Mouse (Mus musculus) thymus, postnatal 25 days (tissue): ENCODE data around the gene Syne1.

ENCODE experiments used
- DNase-seq: peaks from one replicate; pipeline ENCODE4 v3.0.0; 2022

The Syne1 gene

DNA sequence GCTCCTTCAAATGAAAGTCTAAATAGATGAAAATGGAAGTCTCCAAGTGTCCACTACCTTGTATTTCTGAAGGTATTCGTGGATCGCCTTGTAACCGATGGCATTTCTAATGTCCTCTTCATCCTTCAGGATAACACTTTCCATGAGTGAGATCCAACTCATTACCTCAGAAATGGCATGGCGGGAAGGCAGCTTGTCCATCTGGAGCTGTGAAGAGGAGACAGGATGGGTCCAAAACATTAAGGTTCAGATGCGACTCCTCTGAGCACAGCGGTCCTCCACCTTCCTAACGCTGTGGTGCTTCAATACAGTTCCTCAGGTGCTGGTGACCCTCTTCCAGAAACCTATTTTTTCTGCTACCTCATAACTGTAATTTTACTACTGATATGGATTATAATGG is 426.5 kb downstream of the Syne1 start:
- DNase-seq: no peak

DNA sequence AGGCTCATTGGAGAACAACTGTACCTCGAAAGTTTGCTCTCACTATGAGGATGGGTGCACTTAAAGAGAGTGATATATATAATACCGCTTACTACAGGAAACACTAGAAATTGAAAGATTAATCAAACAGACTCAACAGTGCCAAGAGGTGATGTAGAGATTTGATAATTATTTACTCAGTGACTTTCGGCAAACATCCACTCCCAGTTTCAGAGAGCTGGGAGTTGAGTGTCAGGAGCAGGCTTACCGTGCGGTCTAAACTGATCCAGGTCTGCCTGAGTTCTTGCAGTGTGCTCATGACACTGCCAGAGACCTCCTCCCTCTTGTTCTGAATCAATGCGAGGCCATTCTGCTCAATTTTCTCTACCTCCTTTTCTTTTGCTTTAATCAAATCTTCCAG is 434.6 kb downstream of the Syne1 start:
- no peak for DNase-seq

DNA sequence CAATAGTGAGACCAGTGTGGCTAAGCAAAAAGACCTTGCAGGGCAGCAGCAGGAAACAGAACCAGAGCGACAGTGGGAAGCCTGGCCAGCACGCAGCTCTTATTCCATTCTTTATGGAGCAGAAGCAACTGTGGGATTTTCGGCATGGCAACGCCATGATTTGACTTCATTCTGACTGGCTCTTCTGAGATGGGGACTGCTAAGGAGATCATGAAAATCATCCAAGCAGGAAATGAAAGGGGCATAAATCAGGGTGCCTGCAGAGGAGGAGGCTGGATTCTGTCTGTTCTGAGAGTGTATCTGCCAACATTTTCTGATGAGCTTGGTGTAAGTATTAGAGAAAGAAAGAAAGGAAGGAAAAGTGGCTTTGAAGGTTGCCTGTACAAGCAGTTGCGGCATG is 435.1 kb downstream of the Syne1 start:
- no peak for DNase-seq

DNA sequence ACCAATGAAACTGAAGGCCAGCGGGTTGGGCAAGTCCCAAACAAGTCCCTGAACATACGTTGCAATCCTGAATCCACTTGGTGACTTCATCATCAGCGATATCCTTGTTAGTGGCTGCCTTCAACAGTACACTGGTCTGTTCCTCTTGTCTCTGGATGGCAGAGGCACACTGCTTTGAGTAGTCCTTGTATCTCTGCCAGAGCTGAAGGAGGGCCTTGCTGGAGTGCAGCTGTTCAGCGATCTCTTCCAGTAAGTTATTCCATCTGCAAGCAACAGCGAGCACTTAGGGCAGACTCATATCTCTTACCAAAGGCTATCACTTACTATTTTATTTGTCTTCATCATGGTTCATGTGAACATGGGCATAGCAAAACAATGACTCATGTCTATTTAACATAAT is 440.5 kb downstream of the Syne1 start:
- no peak for DNase-seq

DNA sequence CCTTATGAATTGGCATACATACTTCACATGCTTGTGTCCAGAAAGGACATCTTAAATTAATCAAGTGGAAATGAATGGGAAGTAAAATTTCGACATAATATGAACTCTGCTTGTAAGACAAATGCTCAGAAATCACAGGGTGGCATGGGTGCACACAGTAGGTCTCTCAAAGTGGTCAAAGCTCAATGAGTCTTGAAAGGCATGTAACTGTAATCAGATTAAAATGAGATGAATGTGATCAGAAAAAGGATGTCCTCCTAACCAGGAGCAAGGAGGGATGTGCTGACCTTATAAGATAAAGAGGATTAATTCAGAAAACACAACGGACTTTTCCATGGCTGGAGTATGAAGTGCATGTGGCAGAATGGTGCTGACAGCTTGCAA is 453.5 kb downstream of the Syne1 start:
- DNase-seq: no peak

DNA sequence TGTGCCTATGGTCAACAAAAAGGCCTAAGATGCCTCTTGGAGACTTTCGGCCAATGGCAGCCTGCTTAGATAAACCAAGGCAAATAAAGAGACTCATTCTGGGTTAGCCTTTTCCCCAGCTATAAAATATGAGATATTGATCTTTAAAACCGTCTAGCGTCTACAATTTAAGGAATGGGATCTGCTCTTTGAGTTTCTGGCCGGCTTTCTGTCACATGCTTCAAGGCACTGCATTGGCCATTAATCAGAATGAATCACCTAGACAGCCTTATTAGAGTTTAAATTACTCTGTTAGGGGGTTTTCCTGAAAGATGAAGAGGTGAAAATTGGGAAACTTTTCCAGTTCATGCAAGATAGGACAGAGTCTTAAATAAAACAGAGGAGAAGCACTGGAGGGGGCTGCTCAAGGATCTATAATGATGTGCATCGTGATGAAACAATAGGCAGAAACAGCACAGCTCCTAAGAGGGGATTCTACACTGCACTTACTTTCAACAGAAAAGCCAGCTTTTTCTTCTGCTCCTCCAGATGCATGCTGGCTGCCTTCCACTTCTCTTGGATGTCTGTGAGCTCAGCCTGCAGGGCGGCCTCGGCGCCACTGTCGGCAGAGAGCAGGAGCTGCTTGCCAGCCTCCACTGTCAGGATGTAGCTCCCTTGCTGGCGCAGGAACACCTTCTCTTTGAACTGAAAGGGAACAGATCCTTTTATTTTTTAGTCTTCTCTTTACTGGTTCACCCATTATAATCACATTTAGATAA is 454.1 kb downstream of the Syne1 start:
- DNase-seq: no peak

DNA sequence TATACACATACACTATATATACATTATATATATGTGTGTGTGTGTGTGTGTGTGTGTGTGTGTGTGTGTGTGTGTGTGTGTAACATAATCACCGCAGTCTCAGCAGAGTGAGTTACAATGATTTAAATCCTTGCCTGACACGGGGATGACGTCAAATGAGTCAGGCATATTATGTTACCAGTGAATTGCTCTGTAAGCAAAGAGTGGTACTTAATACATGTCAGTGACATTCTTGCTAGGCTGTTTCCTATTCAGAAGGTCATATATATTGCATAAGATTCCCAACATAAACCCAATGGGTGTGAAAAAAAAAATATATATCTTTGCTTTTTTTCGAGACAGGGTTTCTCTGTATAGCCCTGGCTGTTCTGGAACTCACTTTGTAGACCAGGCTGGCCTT is 462.1 kb downstream of the Syne1 start:
- DNase-seq: no peak

DNA sequence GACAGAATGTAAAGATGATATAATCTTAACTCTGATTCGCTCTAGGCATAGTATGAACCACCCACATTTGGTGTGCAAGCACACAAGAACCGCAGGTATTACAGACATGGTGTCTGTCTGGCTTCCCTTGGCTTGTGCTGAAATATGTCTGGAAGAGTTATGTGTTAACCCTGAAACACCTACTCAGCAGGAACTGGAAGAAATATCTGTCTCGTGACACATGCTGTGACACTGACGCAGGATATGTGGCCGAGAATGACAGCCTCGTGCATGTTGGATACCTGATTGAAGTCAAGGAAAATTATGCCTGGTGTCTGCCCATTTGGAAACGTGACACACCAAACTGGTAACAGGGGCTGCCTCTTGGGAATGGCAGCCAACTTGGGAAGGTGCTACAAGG is 463.9 kb downstream of the Syne1 start:
- no peak for DNase-seq

DNA sequence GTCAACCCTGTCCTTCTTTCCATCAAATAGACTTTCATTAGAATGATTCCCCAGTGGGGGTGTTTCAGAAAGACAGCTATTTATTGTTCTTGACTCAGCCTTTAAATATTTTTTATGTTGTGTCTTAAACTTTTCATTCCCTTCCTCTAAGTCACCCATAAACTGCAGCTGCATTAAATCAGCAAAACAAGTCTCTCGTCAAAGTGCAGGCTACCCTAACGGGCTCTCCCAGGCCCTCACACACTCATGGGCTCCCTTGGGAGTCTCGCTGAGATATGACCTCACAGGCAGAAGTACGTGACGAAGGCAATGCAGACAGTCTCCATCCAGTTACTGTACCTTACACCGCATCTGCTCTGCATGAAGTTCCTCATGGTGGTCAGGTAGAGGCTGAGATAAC is 465.0 kb downstream of the Syne1 start:
- DNase-seq: no peak

DNA sequence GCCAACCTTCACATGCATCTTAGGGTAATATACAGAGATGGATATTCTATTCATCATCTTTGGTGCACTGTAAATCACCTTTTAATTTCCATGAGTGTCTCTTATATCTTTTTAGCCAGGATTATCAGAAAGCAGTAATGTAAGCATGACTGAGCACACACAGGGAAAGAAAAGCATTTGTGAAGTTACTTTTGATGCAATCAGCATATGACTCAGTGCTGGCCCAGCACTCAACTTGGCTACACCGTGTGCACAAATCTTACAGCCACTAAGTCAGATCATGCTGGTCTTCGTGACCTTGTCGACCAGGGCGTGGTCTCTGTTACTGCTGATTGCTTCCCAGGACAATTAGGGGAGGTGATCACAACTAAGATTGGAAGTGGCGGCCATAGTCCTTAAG is 465.5 kb downstream of the Syne1 start:
- no peak for DNase-seq

DNA sequence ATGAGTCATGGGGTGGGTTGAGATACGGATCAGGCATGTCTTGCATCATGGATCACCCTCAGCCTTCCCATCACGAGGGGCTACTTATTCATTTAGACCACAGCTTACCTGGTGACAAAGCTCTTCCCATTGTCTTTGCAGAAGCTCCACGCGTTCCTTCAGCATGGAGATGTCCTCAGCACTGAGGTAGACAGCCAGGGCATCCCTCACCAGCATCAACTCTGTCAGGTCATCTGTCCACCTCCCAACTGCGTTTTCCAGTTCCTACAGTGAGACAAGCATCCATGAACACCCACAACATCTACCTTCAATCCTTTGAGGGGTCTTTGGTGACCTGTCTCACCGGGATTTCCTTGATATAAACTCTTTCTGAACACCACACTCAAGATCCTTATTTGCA is 467.6 kb downstream of the Syne1 start:
- no peak for DNase-seq

DNA sequence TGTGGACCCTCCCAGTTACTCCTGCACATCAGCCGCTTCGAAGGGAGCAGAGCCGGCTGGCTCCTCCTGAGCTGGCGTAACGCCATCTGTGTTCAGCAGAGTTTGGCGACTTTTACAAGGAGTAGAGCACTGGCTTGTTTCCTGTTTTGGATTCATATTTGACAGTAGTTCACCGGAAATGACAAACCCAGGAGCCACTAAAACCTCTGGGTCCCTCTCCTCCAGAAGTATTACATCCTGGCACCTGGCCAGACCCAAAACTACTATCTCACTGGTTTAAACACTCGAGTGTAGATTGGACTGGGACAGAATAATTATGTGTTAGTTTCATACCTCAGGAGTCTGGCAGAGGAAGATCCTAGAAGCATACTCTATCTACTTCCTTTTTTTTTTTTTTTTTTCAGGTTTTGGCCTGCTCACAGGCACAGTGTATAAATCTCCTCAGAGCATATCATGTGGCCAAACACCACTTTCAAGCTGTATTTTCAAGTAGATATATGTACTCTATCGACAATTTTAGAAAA is 471.3 kb downstream of the Syne1 start:
- DNase-seq: peak; percentile 26

DNA sequence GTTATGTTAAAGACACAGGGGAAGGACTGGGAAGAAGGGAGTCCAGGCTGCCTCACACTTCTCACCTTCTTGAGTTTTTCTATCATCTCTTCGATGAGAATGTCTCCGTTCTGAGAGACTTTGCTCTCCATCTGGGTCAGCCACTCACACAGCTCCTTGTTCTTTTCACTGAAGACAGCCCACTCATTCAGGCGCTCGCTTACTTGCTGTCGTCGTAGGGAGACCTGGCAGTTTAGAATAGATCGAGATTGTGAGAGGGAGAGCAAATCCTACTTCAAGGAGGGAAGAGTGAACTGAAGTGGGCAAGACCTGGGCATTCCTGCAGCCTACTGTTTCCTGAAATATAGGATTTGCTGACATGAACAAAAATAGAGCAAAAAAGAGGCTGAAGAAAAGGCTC is 475.6 kb downstream of the Syne1 start:
- DNase-seq: no peak

DNA sequence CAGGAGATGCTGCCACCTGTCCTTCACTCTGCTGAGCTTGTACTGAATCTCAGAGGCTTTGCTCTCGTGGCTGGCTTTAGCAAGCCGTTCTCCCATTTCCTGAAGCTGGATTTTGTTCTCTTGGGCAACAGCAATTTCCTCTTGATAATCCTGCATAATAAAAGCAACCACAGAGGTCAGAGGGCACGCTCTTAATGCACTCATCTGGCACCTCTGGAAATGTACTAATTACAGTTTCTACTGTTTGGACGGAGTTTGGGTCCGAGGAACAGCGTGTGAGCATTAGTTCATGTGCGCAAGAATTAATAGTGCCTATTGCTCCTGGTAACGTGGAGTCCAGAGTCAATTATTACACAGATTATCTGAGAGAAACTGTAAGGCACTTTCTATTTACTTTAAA is 479.2 kb downstream of the Syne1 start:
- DNase-seq: no peak

DNA sequence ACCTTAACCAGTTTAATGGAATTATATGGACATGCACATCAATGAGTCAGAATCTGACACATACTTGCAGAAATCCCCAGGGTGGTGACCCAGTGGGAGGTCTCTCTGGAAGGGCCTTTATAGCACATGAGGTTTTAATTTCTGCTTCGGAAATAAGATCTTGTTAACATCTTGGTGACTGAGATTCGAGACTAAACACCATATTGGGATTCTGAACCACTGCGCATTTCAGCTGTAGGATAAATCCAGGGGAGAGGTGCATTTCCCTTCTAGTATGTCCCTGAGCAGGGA is 480.4 kb downstream of the Syne1 start:
- no peak for DNase-seq

DNA sequence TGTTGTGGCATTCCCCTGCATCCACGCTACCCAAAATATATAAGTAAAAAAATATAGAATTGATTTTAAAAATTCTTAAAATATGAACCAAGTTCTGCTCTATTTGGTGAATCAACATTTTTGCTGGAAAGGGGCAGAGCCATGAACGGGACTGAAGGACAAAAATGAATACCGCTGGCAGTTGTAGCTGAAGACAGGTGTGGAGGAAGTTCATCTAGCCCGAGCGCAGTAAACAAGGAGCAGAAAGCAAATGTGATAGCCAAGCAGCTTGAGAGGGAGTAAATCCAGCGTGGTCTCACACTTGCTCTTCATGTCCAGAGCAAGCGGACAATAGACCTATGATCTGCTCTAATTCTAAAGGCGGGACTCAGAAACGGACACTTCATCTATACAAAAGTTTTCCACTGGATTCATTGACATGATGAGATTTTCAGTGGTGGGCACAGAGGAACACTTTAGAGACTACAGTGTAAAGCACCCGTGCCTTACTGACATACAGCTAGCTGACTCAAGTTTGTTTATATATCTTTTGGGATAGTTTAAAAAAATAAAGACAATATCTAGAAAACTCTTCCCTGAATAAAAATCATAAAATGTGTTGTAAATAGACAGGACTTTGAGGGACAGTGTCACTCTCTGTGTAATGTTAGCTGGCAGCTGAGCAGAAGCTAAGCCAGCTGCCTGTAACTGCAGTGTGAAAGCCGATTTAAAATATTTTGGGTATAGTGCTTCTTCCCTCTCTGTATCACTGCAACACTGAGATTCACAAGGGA is 480.9 kb downstream of the Syne1 start:
- no peak for DNase-seq

DNA sequence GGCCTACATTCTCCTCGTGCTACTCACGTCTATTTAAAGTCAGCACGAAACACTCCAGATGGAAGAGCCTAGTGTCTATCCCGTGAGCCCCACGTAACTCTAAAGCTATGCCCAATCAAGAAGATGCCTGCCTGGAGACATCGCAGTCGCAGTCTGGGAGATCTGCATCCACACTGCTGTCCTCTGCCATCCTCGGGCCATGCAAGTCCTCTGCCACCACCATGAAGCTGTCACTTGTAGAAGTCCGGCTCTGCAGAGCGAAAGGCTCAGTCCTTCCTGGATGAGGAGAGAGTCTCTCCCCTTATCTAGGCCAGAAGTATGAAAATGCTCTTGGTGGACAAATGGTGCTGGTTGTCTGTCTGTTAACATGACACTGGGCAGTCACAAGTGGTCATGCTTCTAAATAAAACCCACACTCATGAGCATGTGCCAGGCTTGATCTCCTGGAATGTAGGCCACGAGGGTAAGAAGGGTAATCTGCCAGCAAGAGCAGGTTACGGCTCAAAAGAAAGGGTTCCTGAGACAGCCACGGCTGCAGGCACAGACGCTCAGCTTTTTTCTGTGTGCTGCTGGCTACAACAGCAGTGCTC is 482.5 kb downstream of the Syne1 start, which contains the start of gene Gm10097:
TSS of gene Gm10097 (plus strand) at position 517 of the 590 bp plus-strand sequence.
- DNase-seq: no peak

DNA sequence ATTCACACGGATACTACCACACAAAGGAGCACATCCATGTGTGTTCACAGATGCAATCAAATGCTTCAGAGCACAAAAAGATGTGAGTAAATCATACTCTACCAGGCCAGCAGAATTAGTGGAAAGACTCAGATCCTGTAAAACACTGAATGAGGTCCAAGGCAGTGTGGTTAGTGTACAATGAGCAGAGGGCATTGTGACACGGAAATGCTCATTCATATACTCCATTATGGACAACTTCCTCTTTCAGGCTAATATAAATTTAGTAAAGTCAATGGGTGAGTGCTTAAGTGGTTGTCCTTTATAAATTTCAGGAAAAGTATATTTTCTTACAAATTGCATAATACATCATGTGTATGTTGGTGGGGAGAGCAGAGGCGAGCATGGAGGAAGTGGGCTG is 484.2 kb downstream of the Syne1 start:
- no peak for DNase-seq

DNA sequence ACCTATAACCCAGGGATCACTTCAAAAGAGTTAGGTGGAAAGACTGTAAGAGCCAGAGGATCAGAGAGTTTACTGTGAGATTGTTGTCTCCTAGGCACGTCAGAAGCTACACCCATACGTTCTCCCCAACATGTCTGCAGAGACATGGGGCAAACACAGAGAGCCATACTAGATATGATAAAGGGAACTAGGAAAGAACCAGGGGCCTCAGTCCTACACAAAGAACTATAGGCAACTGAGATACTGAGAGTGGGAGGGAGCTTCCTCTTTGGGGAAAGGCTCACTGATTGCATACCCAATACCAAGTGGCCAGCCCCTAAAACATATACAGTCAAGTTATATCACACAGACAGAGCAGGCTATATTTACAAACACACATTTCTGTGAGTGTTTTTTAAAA is 491.3 kb downstream of the Syne1 start:
- DNase-seq: no peak

DNA sequence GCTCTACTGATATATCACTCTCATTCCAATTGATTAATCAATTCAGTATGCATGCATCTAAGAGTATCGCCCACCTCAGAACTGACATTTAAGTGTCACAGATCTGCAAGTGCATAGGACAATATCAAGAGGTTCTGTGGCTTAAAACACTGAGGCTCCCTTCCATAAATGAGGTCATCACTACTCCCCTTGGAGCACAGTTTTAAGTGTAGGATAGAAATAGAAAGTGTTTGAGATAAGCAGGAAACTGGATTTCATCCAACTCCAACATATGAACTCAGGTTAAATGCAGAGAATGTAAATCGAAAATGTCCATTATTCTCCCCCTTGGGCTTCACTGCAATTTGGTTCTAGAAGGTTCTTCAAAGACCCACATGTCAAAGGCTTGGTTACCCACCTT is 492.4 kb downstream of the Syne1 start:
- no peak for DNase-seq

DNA sequence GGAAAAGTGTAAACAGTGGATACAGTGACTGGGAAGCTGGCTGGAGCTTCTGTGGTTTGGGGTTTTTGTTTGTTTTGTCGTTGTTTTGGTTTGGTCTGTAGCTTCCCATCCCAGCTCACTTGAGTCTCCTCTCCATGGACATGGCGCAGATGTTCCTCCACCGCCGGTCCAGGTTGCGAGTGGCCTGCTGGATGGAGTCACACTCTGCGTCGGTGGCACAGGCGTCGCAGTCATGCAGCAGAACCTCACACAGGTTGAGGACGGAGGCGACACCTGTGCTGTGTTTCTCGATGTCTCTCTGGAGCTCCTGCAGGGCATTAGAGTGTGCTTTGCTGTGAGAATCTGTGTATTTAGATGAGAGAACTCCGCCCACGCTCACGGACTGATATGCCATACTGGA is 493.6 kb downstream of the Syne1 start:
- no peak for DNase-seq

DNA sequence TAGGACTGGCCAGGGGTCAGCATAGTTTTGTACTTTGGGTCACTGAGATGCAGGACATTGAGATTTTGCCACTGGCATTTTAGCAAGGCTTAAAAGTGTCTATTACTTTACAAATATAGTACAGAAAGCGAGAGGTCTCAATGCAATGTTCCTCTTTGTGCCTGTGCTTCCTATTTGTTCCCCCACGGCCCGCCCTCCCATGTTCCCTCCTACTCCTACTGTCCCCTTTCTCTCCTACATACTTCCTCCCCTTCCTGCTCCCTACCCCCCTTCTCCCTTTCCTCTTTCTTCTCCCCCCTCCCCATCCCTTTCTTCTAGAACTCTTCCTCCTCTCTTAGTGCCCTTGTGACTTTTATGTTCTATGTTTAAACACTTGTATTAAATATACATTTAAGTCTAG is 494.3 kb downstream of the Syne1 start:
- DNase-seq: no peak

DNA sequence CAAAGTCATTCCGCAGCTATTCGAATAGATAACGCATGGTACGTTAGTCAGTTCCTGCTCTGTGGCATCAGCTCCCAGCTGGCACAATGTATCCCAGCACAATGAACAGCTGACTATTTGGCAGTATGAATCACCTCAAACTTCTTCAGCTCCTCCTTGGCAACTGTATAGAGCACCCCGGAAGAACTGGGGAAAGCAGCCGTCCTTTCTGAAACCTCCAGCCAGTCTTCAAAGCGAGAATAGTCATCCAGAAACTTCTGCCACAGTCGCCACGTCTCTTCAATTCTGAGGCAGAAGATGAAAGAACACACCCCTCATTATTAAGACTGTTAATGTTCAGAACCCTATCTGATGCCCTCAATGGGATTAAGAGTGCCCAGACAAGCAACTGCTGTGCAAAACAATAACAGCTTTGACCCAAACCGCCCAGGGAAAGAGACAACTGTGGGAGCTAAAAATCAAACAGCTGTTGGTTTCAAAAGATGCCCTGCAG is 495.0 kb downstream of the Syne1 start:
- no peak for DNase-seq

DNA sequence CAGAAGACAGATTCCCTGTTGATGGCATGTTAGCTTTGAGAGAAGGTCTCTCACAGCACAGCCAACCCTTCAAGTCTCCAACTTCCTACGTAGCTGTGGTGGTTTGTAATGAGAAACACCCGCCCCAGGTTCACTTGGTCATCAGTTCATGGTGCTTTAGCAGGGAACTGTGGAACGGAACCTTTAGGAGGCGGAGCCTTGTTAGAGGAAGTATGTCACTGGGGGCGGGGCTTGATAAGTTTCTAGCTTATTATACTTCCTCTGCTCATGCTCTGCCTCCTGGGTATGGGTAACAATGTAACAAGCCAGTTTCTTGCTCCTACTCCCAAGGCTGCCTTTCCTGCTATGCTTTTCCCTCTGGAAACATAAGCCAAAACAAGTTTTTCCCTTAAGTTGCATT is 505.6 kb downstream of the Syne1 start:
- no peak for DNase-seq
